Mouse (Mus musculus) testis, adult 2 months (tissue): ENCODE data around the gene Smg9.
"Not testable (repeated sequence)": the region's sequence is repeated elsewhere in the genome, so short reads cannot be mapped to it uniquely, and the experiment has no call there.

Source experiments
- CTCF ChIP-seq: fragments of 200-500 bp; IDR thresholded peaks from 2 replicates; pipeline ENCODE4 v1.5.1; 2012; ENCODE audit warnings: low read depth, mild to moderate bottlenecking, inconsistent platforms, low read length, moderate library complexity; ENCODE audit not compliant: control insufficient read depth, insufficient read depth, insufficient replicate concordance
- POLR2A ChIP-seq: fragments of 200-500 bp; IDR thresholded peaks from 2 replicates; pipeline ENCODE4 v1.6.1; 2012; ENCODE audit warnings: low read depth, mild to moderate bottlenecking, inconsistent platforms, low read length, moderate library complexity; ENCODE audit not compliant: control insufficient read depth

GRCm38 (mm10) chr7:24400489-24400888, 1.1 kb downstream of the Smg9 start:
- not testable (repeated sequence) for TF ChIP-seq CTCF, POLR2A
